Mouse (Mus musculus) MN1 (cell line): ENCODE results near the gene Mylk4.

Experiments
- DNase-seq: peaks from one replicate; pipeline ENCODE4 v3.0.0-alpha.2; 2016; ENCODE audit warnings: low spot score

Gene Mylk4

GRCm38 (mm10) chr13:32783816-32784215 lies at the start of gene Mylk4:
Gene Mylk4 (minus strand): TSS chr13:32783954.
- no peak for DNase-seq

- no peak for DNase-seq
Measured at GRCm38 (mm10) chr13:32833237-32833636, 49.5 kb upstream of the Mylk4 start.

DNA sequence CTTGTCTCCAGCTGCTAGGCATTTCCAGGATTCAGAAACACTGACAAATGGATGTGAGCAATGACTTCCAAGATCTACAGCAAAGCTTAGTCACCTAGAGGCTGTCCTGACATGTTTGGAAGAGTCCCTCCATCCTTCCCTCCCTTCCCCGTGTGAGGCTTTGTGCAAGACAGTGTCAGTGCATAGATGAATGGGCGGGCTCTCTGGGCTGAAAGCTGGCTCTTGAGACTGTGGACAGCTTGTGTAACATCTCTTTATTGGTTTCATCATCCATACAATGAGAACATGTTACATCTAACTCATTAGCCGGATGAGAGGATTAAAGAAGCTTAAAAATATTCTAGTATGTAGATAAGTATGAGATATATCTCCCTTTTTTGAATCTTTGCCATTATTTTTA lies 49.0 kb upstream of the Mylk4 start:
- DNase-seq, result no peak

DNA sequence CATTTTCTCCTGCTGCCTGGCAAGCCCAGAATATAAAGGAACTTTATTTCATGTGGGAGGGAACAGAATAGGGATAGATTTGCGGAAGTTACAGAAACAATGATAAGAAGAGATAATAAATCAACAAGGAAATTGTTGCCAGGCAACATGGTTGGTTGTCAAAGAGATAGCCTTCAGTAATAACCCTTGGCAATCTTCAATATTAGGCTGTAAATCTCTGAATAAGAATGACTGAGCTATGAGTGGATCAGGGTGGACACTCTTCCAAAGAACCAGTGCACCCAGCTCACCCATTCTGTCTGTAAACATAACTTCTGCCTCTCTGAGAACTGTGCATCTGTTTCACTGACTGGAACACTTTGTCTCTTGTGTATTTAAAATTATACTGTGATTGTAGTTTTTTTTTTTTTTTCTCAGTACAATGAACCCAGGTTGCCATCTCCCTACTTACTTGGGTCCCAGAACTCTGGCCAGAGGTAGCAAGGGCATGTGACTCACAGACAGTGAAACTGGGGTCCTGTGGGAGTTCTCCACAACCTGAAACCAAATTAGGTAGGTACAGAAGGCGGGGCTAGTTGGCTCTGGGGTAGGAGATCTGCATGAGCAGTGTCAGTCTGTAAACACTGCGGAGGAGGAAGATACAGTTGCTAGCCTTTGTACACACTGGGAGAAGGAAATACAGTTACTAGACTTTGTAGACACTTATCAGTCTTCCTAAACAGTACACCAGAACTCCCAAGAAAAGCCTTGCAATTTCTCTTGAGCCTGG lies 47.9 kb upstream of the Mylk4 start:
- no peak for DNase-seq

DNA sequence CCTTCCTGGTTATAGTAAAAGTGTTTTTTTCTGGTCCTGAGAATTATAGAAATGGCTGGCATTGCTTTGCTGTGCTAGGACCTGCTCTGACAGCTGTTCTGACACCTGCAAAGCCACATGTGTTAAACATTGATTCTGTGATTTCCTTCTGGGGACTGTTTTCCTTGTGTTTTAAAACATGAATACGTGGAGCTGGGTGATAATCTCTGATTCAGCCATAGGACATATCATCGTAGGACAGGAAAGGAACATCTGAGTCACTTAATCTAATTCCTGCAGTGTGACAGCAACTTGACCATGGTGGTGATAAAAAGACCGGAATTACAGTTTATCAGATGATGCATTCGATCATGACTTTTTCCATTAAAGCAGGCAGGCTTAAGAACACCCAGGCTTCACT lies 45.1 kb upstream of the Mylk4 start:
- DNase-seq, result peak; percentile 11

- peak; percentile 19 for DNase-seq
Measured at GRCm38 (mm10) chr13:32827951-32828350, 44.2 kb upstream of the Mylk4 start.

DNA sequence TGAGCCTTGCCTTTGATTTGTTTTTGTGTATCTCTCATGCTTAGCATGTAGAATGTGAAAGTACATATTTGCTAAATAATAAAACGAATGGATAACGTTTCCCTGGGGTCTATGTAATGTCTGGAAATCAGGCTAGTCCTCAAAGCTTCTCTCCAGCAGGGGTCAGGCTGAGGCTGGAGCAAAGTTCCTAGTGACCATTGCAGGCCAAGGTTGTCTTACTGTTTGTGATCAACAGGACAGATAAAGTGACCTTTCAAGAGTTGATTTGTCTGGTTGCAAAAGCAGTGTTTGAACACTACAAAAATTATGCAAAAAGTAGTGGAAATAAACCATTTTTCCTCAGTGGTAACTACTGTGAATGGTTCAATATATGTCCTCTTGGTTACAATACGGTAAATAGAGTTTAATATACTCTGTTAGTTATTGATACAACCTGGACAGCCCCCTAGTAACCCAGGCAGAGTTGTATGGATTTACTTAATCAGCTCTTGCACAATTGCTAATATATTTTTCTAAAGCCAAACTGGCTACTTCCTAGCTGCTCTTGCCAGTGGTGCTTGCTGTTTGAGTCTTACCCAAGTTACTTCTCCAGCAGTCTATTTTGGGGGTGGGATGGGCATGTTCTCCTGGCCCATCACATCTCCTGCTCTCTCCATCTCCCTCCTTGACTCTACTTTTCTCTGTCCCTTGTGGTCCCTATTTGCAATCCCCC lies 43.5 kb upstream of the Mylk4 start:
- DNase-seq, result no peak

DNA sequence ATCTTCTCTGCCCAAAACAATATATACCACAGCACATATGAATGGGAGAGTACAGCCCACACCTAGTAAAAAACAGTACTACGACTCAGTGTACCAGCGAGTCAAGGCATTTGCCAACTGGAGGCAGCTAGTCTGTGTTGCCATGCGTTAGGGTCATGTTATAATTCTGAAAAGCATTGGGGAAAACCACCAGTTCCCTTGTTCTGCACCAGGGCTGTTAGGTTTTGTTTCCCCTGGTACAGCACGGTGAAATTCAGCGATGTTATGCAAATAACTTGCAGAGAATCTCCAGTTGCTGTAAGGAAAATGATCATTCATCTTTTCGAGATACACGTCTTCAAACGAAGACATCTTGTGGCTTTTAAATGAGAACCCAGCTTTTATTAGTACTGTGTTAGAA lies 41.8 kb upstream of the Mylk4 start:
- DNase-seq, result no peak

DNA sequence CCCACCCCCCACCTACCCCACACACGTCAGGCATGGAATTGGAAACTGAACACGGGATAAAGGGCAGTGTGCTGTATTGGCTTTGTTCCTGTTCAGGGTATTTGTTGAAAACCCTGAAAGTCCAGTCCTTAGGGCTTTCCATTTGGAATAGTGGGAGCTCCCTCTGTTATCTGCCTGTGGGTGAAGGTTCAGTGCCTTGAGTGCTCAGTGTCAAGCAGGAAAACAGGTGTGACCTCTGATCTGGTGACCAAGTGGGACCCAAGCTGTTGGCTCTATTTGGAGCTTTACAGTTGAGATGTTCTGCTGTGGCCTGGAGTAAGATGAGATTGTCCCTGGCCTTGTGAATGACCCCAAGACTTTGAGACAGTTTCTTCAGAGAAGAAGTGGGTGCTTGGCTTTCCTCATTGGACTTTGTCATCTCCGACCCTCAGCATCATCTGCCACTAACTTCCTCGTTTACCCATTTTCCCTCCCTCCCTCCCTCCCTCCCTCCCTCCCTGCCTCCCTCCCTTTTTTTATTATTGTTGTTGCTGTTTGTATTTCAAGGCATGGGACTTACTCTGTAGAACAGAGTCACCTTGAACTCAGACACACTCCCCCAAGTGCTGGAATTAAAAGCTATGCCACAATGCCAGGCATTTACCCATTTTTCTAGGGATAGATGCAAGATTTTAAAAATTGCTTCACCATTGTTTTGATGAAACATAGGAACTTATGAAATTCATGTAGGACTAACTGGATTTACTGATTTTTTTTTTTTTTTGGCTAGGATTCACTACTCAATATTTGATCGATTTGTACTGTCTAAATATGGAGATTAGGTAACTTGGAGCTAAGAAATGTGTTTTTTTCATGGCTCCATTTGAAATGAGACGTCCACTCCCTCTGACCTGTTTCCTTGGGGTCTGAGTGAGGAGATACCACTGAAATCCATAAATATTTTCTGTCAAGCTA lies 40.9 kb upstream of the Mylk4 start:
- DNase-seq, result no peak

DNA sequence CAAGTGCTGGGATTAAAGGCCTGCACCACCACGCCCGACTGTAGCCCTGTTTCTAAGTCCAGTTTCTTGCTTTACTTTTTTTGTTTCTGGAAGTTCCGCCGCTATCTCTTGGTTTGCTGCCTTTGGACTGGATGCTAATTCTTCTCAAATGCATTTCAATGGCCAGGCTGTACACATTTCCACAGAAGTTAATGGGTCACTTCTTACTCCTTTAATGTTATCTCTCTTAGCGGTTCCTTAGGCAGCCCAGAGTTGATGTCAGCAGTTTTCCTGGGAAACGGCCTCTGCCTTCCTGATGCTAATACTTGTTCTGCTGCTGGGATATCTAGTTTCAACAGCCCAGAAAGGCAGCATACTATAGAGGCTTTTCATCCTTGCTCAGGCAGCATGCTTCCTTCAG lies 39.4 kb upstream of the Mylk4 start:
- DNase-seq, result no peak

GRCm38 (mm10) chr13:32821671-32822070 lies 37.9 kb upstream of the Mylk4 start:
- no peak for DNase-seq

- DNase-seq, result no peak
Measured at GRCm38 (mm10) chr13:32819926-32820325, 36.2 kb upstream of the Mylk4 start.

DNA sequence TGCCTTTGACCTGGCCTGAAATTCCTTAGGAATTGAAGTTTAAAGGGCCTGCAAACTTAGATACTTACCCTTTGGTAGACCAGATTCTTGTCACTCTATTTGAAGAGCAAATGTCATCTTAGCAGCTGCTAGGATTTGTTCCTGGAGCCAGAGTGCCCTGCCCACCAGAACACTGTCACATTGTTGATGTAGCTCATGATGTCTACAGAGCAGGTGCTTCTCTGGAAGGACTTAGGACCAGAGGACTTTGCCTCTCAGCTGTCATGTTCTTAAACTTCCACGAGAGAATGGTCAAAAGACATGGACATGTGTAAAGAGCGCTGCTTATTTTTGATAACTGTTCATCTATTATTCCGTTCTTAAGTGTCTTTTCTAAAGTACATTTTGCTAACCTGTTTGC lies 35.5 kb upstream of the Mylk4 start:
- DNase-seq, result no peak

DNA sequence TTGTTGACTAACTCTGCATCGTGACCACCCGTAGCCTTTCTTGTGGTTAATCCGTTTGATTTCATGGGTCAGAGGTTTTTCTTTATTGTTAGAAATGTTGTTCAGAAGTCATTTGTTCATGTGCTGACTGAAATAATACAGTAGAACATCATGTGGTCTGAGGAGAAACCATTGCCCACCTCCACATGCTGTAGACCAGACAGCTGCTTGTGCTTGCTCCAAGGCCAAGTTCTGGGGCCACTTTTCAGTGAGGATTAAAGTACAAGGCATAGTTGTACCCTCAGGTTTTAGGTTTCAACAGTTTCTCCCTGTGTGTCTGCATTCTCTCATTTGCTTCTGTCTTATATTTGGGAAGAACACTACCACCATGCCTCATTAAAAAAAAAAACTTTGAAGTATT lies 23.9 kb upstream of the Mylk4 start:
- DNase-seq, result no peak

DNA sequence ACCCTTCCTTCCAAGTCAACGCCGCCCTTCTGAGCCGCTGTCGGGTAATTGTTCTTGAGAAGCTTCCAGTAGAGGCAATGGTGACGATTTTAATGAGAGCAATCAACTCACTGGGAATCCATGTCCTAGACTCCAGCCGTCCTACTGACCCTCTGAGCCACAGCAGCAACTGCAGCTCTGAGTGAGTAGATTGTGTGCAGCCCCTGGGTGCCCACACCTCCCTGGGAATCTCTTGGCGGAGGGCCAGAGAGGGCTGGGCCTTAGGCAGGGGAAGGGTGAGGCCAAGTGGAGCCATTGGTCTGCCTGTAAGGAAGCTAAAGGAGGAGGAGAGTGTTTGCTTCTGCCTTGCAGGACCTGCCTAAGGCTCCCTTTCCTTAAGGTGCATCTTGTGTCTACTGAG lies 23.1 kb upstream of the Mylk4 start:
- DNase-seq, result no peak

- DNase-seq, result peak; percentile 24
Measured at GRCm38 (mm10) chr13:32803701-32804345, 20.1 kb upstream of the Mylk4 start.

- peak; percentile 39 for DNase-seq
Measured at GRCm38 (mm10) chr13:32802259-32803081, 18.7 kb upstream of the Mylk4 start, which contains the start of gene D930007J09Rik. Gene D930007J09Rik (minus strand): TSS chr13:32802849.

DNA sequence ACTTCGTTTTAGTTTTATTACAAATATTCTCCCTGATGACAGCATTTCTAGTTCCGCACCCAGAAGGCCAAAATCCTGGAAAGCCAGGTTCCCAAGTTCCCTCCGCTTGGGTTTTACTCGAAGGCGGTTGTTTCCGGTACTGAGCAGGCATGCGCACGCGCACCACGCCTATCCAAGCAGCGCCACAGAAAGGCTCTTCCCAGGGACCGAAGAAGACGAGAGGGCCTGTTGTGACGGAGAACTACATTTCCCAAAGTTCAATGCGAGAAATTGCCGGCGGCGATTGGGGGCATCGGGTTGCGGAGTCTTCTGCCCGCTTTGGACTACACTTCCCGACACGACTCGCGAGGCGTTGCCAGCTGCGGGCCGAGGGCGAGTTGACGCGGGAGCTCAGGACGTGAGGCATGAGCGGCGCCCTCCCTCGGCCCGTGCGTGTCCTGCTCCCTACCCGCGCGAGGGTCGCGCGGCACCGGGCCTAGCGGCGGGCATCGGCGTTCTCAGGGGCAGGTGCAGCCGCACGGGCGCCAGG lies 18.0 kb upstream of the Mylk4 start, which contains the start of gene Wrnip1:
Gene Wrnip1 (plus strand): TSS at position 346 of the 529 bp plus-strand sequence.
- peak; percentile 98 for DNase-seq

GRCm38 (mm10) chr13:32800859-32801258 lies 17.1 kb upstream of the Mylk4 start:
- peak; percentile 53 for DNase-seq

DNA sequence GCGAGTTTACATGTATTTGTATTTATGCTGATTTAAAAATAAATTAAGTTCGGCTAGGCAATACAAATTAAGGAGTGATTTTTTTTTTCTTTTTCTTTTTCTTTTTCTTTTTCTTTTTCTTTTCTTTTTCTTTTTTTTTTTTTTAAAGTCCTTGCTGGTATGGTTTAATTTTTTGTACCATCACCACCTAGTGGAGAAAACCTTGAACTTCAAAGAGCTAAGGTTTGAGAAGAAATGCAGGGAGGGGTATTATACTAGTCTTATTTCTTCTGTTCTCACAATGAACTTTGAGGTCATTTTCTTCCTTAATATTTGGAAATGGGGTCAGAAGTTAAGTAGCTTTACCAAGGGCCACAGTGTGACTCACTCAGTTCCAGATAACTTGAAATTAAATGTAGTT lies 15.4 kb upstream of the Mylk4 start:
- DNase-seq, result peak; percentile 18

DNA sequence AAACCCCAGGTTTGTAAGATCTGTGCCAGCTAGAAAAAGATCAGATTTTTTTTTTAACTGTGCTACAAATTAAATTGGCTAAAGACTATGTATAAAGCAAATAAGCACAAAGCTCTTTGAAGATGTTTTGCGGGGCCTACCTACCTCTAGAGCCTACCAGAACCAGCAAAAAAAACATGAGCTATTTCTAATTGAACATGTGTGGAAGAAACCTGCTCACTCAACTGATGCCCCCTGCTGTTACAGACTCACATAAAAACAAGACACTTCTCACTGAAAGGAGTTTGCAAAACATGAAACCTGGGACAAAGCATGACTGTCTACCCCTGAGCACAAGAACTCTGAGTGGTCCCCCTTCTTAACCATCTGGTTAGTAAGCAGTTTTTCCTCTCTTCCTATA lies 13.3 kb upstream of the Mylk4 start:
- no peak for DNase-seq
